ENCODE assay signal across 21 mouse cellular contexts in the genomic region with DNA sequence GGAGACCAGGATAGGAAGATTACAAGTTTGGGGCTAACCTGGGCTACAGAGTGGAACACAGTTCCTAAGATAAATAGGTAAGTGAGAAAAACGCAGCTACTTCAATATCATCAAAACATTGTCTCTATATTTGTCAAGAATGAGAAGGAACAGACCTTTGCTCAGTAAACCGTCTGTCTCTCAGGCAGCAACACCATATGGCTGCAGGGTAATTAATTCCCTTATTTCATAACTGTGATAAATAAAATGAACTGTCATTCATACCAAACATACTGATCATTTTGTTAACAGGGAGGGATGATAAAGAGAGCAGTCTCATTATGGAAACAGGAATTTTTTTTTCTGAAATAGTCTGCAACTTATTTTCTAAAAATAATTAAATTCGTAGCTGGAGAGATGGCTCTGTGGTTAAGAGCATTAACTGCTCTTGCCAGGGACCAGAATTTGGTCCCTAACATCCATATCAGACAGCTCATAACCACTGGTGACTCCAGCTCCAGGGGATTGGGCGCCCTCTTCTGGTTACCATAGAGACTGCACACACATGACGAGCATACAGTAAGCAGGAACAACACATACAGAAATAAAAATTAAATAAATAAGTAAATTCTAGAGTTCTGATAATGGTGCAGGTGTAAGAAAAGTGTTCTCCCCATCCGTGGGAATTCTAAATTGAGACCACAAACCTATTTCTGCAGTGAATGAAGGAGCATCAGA. TPM values are rescaled to one million over a fixed set of nuclear protein-coding genes. Genes with fewer than 3 reads are reported as not detected.
DNase-seq lines count a peak whose midpoint lies in the region; ATAC-seq and TF ChIP-seq lines count a peak whose summit lies in the region.
"Had no signal": no experiment of that assay in that cellular context is flagged by ENCODE, and none has a peak within 500 bp of the region (broad histone marks: within the 10 kb centered on the region; RNA-seq: fewer than 3 reads in every experiment).

No protein-coding gene starts in this region.

- no peak overlapping the region for H3K27ac ChIP-seq in hindbrain, embryonic 11.5 days (ENCODE audit: low read depth, low read length)
- no peak overlapping the region for H3K27ac ChIP-seq in hindbrain, embryonic 14.5 days
- no peak overlapping the region for H3K27ac ChIP-seq in thymus, adult 2 months (ENCODE audit: control insufficient read depth, insufficient read depth, low read length)
- H3K27ac ChIP-seq: liver, embryonic 13.5 days had no signal

- no peak overlapping the region for H3K4me3 ChIP-seq in hindbrain, embryonic 11.5 days (ENCODE audit: low read depth, low read length)
- no peak overlapping the region for H3K4me3 ChIP-seq in hindbrain, embryonic 14.5 days (replicated peaks; ENCODE audit: low read length)
- H3K4me3 ChIP-seq in thymus, adult 2 months (ENCODE audit: control insufficient read depth, insufficient read depth, low read length) = no peak overlapping the region
- H3K4me3 ChIP-seq: liver, embryonic 13.5 days had no signal

- no peaks in the 10 kb centered on the region for H3K4me1 ChIP-seq in hindbrain, embryonic 11.5 days (replicated peaks; ENCODE audit: control insufficient read depth, insufficient read depth, low read length)
- H3K4me1 ChIP-seq in hindbrain, embryonic 14.5 days (replicated peaks; ENCODE audit: control insufficient read depth, insufficient read depth, low read length) = no peaks in the 10 kb centered on the region
- no peaks in the 10 kb centered on the region for H3K4me1 ChIP-seq in thymus, adult 2 months (replicated peaks; ENCODE audit: control insufficient read depth, insufficient read depth, low read length)
- H3K4me1 ChIP-seq: liver, embryonic 13.5 days had no signal

- no peak for ATAC-seq in hindbrain, embryonic 11.5 days (ENCODE audit: low FRiP score)
- ATAC-seq in hindbrain, embryonic 14.5 days (ENCODE audit: low FRiP score) = no peak
- ATAC-seq in granulocyte monocyte progenitor cell, adult 5-6 weeks (replicated peaks; ENCODE audit: poor library complexity, severe bottlenecking) = no peak; the same call in 1 of the 2 replicates
- ATAC-seq: inflammation-experienced regulatory T-cells, adult 6 months; midbrain, embryonic 16.5 days had no signal

- WGBS in hindbrain, embryonic 11.5 days = 83% methylated on average over 6 of the region's 6 CpGs
- 83% methylated on average over 6 of the region's 6 CpGs for WGBS in hindbrain, embryonic 14.5 days
- 90% methylated on average over 6 of the region's 6 CpGs for WGBS in thymus, adult 2 months

- H3K27me3 ChIP-seq in hindbrain, embryonic 11.5 days (ENCODE audit: control insufficient read depth, insufficient read depth, low read length) = no peaks in the 10 kb centered on the region
- no peaks in the 10 kb centered on the region for H3K27me3 ChIP-seq in hindbrain, embryonic 14.5 days (ENCODE audit: control insufficient read depth, insufficient read depth, low read length)
- H3K27me3 ChIP-seq in thymus, adult 2 months (ENCODE audit: control insufficient read depth, insufficient read depth, low read length) = no peaks in the 10 kb centered on the region
- H3K27me3 ChIP-seq: liver, embryonic 13.5 days had no signal

- H3K9ac ChIP-seq in hindbrain, embryonic 11.5 days (ENCODE audit: low read depth, low read length) = no peak overlapping the region
- no peak overlapping the region for H3K9ac ChIP-seq in hindbrain, embryonic 14.5 days
- H3K9ac ChIP-seq: liver, embryonic 13.5 days had no signal

- TF ChIP-seq CTCF in thymus, adult 2 months (IDR thresholded peaks at IDR 0.05; ENCODE audit: borderline replicate concordance, control insufficient read depth, extremely low read depth, insufficient read depth, low read length, poor library complexity) = no peak

- DNase-seq in hindbrain, embryonic 11.5 days (ENCODE audit: low spot score) = peak; percentile 1
- DNase-seq in hindbrain, embryonic 14.5 days (ENCODE audit: low spot score) = no peak
- DNase-seq in thymus, postnatal 0 days (ENCODE audit: low spot score) = peak; percentile 2
- DNase-seq in thymus, adult 2 months = no peak
- peak; percentile 5 for DNase-seq in brain, adult 2 months (ENCODE audit: low read depth, low spot score)
- no peak for DNase-seq in cerebellum, adult 9-10 months
- DNase-seq in gastrocnemius, postnatal 25 days = no peak
- DNase-seq: cerebellum, adult 9-11 months; liver, embryonic 13.5 days; lung, postnatal 36 days; right cerebral cortex, adult 18-20 months; thymus, adult 18-20 months had no signal

- TF ChIP-seq POLR2A in thymus, adult 2 months (IDR thresholded peaks at IDR 0.05; ENCODE audit: control insufficient read depth, extremely low read depth, insufficient read depth, low read length, poor library complexity) = no peak

- no peak overlapping the region for H3K4me2 ChIP-seq in hindbrain, embryonic 11.5 days (replicated peaks; ENCODE audit: low read depth, low read length)
- no peak overlapping the region for H3K4me2 ChIP-seq in hindbrain, embryonic 14.5 days (replicated peaks)
- H3K4me2 ChIP-seq: liver, embryonic 13.5 days had no signal

- H3K9me3 ChIP-seq in hindbrain, embryonic 11.5 days (ENCODE audit: control insufficient read depth, low read length) = no peaks in the 10 kb centered on the region
- no peaks in the 10 kb centered on the region for H3K9me3 ChIP-seq in hindbrain, embryonic 14.5 days (ENCODE audit: control insufficient read depth, low read length)
- H3K9me3 ChIP-seq: liver, embryonic 13.5 days had no signal

- H3K36me3 ChIP-seq in hindbrain, embryonic 11.5 days (ENCODE audit: control insufficient read depth, insufficient read depth, low read length) = no peaks in the 10 kb centered on the region
- H3K36me3 ChIP-seq in hindbrain, embryonic 14.5 days (replicated peaks; ENCODE audit: control insufficient read depth, insufficient read depth) = no peaks in the 10 kb centered on the region
- no peaks in the 10 kb centered on the region for H3K36me3 ChIP-seq in thymus, adult 2 months (ENCODE audit: control insufficient read depth, insufficient read depth, low read length)
- H3K36me3 ChIP-seq: liver, embryonic 13.5 days had no signal

RNA-seq across cellular contexts. Expression of a gene that starts 6.2 kb away (rescaled TPM):
- not detected in 2 replicates for polyA plus RNA-seq in hindbrain, embryonic 11.5 days (2014; fragmentation: Nextera tagmentation; extraction: Ambion mirVana)
- 0.13 TPM in 1 of 2 replicates, not detected in the other for polyA plus RNA-seq in hindbrain, embryonic 14.5 days (2014; fragmentation: Nextera tagmentation; extraction: Ambion mirVana)
- polyA plus RNA-seq in thymus, postnatal 0 days (2015; fragmentation: Nextera tagmentation; extraction: Ambion mirVana) = 0.09 and 0.12 TPM in 2 replicates
- 0.15 and 0.17 TPM in 2 replicates for polyA plus RNA-seq in thymus, adult 2 months (2012; rRNA removed)
- total RNA-seq in granulocyte monocyte progenitor cell, adult 5-6 weeks (2014; fragmentation: Nextera tagmentation) = not detected in 2 replicates
- total RNA-seq in granulocyte monocyte progenitor cell, adult 5-6 weeks (2017) = not detected in 2 replicates
- total RNA-seq in gastrocnemius, postnatal 25 days (2021) = not detected
- total RNA-seq: gastrocnemius, postnatal 4 days; left cerebral cortex, postnatal 10 days had no signal
- polyA plus RNA-seq: embryonic facial prominence, embryonic 11.5 days; heart, embryonic 16.5 days; inflammation-experienced regulatory T-cells, adult 6 months; liver, embryonic 13.5 days; neural tube, embryonic 14.5 days had no signal

RNA-seq across cellular contexts. Expression of a gene that starts 33.3 kb away (rescaled TPM):
- polyA plus RNA-seq in hindbrain, embryonic 11.5 days (2014; fragmentation: Nextera tagmentation; extraction: Ambion mirVana) = not detected in 2 replicates
- polyA plus RNA-seq in hindbrain, embryonic 14.5 days (2014; fragmentation: Nextera tagmentation; extraction: Ambion mirVana) = not detected in 2 replicates
- not detected in 2 replicates for polyA plus RNA-seq in thymus, postnatal 0 days (2015; fragmentation: Nextera tagmentation; extraction: Ambion mirVana)
- not detected in 2 replicates for polyA plus RNA-seq in thymus, adult 2 months (2012; rRNA removed)
- not detected in 2 replicates for total RNA-seq in granulocyte monocyte progenitor cell, adult 5-6 weeks (2014; fragmentation: Nextera tagmentation)
- not detected in 2 replicates for total RNA-seq in granulocyte monocyte progenitor cell, adult 5-6 weeks (2017)
- total RNA-seq in gastrocnemius, postnatal 25 days (2021) = not detected
- total RNA-seq: adrenal gland, postnatal 4 days; gastrocnemius, postnatal 4 days; left cerebral cortex, postnatal 10 days had no signal
- polyA plus RNA-seq: embryonic facial prominence, embryonic 11.5 days; liver, embryonic 13.5 days; midbrain, embryonic 16.5 days; neural tube, embryonic 14.5 days had no signal

RNA-seq across cellular contexts. Expression of a gene that starts 33.3 kb away (rescaled TPM):
- polyA plus RNA-seq in hindbrain, embryonic 11.5 days (2014; fragmentation: Nextera tagmentation; extraction: Ambion mirVana) = 31.4 and 33.9 TPM in 2 replicates
- polyA plus RNA-seq in hindbrain, embryonic 14.5 days (2014; fragmentation: Nextera tagmentation; extraction: Ambion mirVana) = 10.2 and 12.1 TPM in 2 replicates
- polyA plus RNA-seq in thymus, postnatal 0 days (2015; fragmentation: Nextera tagmentation; extraction: Ambion mirVana) = 41.6 and 44.1 TPM in 2 replicates
- 24.4 and 29.0 TPM in 2 replicates for polyA plus RNA-seq in thymus, adult 2 months (2012; rRNA removed)
- 30.4 and 34.8 TPM in 2 replicates for total RNA-seq in granulocyte monocyte progenitor cell, adult 5-6 weeks (2014; fragmentation: Nextera tagmentation)
- 42.4 and 50.9 TPM in 2 replicates for total RNA-seq in granulocyte monocyte progenitor cell, adult 5-6 weeks (2017)
- 10 to 100 TPM; 38.7 to 43.5 TPM for total RNA-seq in gastrocnemius, postnatal 25 days (2021)

Comparison
In these comparisons a context has a peak if more than half of its experiments do, and no peak if none do; other contexts are left out.
1. DNase-seq: peak in hindbrain, embryonic 11.5 days (single experiment), thymus, postnatal 0 days (single experiment) and brain, adult 2 months (single experiment); none in hindbrain, embryonic 14.5 days (single experiment), thymus, adult 2 months (single experiment), cerebellum, adult 9-10 months (single experiment) and gastrocnemius, postnatal 25 days (single experiment).